Mouse (Mus musculus) limb, embryonic 14.5 days (tissue): ENCODE measurements at regions not wholly inside any gene's neighbourhood (a gene's known extent, or its start where the extent isn't known, plus 50 kb on each side); places are given as distances from the start of the nearest gene placed in this dataset.

ENCODE experiments used
- ATAC-seq: fragments of 200-750 bp; cut with Nextera tagmentation; 2 replicates; pipeline ENCODE4 v1.8.0; 2017; ENCODE audit warnings: low read depth, moderate number of reproducible peaks, moderate TSS enrichment; ENCODE audit not compliant: low FRiP score
- DNase-seq: peaks from one replicate; pipeline ENCODE4 v3.0.0-alpha.2; 2015; ENCODE audit warnings: low spot score
- H3K27ac ChIP-seq: fragments of 300-500 bp; sonication (generic); replicated peaks from 2 replicates; pipeline ENCODE4 v1.5.1; 2014; ENCODE audit warnings: low read depth, mild to moderate bottlenecking, low read length, moderate library complexity, mixed read lengths
- H3K27me3 ChIP-seq: fragments of 300-500 bp; sonication (generic); 2 replicates; pipeline ENCODE4 v1.6.1; 2014; ENCODE audit warnings: low read length, mixed read lengths; ENCODE audit not compliant: control insufficient read depth, insufficient read depth
- H3K36me3 ChIP-seq: fragments of 300-500 bp; sonication (generic); 2 replicates; pipeline ENCODE4 v1.6.1; 2014; ENCODE audit warnings: mild to moderate bottlenecking, low read length, moderate library complexity, mixed read lengths; ENCODE audit not compliant: control insufficient read depth, insufficient read depth
- H3K4me1 ChIP-seq: fragments of 300-500 bp; sonication (generic); 2 replicates; pipeline ENCODE4 v1.6.1; 2014; ENCODE audit warnings: antibody characterized with exemption, low read length, mixed read lengths; ENCODE audit not compliant: control insufficient read depth, insufficient read depth
- H3K4me2 ChIP-seq: fragments of 300-500 bp; sonication (generic); replicated peaks from 2 replicates; pipeline ENCODE4 v1.6.1; 2014; ENCODE audit warnings: low read depth, mild to moderate bottlenecking, low read length, moderate library complexity; ENCODE audit not compliant: severe bottlenecking
- H3K4me3 ChIP-seq: fragments of 300-500 bp; sonication (generic); replicated peaks from 2 replicates; pipeline ENCODE4 v1.5.1; 2014; ENCODE audit warnings: low read length
- H3K9ac ChIP-seq: fragments of 300-500 bp; sonication (generic); 2 replicates; pipeline ENCODE4 v1.6.1; 2014; ENCODE audit warnings: mild to moderate bottlenecking, low read depth, low read length, moderate library complexity; ENCODE audit not compliant: severe bottlenecking
- H3K9me3 ChIP-seq: fragments of 300-500 bp; sonication (generic); 2 replicates; pipeline ENCODE4 v1.6.1; 2016; ENCODE audit warnings: low read length; ENCODE audit not compliant: control insufficient read depth
- POLR2A ChIP-seq: fragments of 200-500 bp; IDR thresholded peaks from 2 replicates; pipeline ENCODE4 v1.8.0; 2012; ENCODE audit warnings: inconsistent platforms, mild to moderate bottlenecking, moderate library complexity, borderline replicate concordance; ENCODE audit not compliant: insufficient read depth, insufficient read length; ENCODE audit errors: extremely low read depth
- WGBS: fragments of 180-500 bp; shearing (Covaris S2); extraction: QIAGEN DNeasy Blood & Tissue Kit; methylation state at CpG from one replicate; pipeline ENCODE4 v1.1.7; 2014; 5-methylcytosine and 5-hydroxymethylcytosine counted together

DNA sequence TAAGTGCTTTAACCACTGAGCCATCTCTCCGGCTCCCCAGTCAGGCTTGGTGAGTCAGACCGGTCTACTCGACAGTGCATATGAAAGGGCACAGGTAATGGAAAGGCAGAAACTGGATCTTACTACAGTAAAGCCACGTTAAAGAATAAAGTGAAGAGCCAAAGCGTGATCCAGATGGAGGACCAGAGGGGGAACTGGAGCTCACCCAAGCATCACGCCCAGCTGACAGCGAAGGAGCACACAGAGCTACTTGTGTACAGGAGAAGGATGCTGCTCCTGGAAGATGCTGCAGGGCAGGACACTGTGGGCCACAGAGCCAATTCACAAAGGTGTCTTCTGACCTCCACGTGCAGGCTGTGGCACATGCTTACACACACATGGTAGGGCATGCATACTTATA is 96.7 kb upstream of the Ppp1r26 start:
- no peaks in the 10 kb centered on the region for H3K36me3 ChIP-seq
- 85% methylated on average over 8 of the region's 8 CpGs for WGBS
- H3K4me3 ChIP-seq = no peak overlapping the region
- no peak overlapping the region for H3K9ac ChIP-seq
- no peak overlapping the region for H3K27ac ChIP-seq
- H3K4me1 ChIP-seq = no peaks in the 10 kb centered on the region
- no peak for TF ChIP-seq POLR2A
- ATAC-seq (no peak), DNase-seq (no peak)
- H3K9me3 ChIP-seq = no peaks in the 10 kb centered on the region
- no peak overlapping the region for H3K4me2 ChIP-seq
- no peaks in the 10 kb centered on the region for H3K27me3 ChIP-seq

DNA sequence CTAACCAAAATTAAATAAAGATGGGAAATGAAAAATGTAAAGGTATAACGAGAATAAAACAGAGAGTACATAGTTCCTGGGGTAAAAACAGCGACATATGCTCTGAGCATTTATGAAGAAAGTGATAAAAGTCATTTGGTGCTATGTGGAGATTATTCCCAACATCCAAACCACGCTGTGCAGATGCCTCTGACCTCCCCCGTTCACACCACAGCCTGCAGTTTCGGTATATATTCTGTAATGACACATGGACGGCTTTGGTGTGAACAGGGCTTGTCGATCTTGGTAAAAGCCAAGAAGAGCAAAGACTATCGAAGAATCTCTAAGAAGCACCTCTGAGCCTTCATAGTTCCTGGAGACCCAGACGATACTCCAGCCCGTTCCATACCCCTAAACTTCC is 95.2 kb upstream of the Ppp1r26 start:
- ATAC-seq (no peak), DNase-seq (no peak)
- Histone ChIP-seq H3K4me3 (no peak overlapping the region), H3K27ac (no peak overlapping the region), H3K27me3 (no peaks in the 10 kb centered on the region), H3K9ac (no peak overlapping the region), H3K4me2 (no peak overlapping the region), H3K36me3 (no peaks in the 10 kb centered on the region), H3K4me1 (no peaks in the 10 kb centered on the region), H3K9me3 (no peaks in the 10 kb centered on the region)
- no peak for TF ChIP-seq POLR2A
- WGBS = 92% methylated on average over 10 of the region's 10 CpGs

DNA sequence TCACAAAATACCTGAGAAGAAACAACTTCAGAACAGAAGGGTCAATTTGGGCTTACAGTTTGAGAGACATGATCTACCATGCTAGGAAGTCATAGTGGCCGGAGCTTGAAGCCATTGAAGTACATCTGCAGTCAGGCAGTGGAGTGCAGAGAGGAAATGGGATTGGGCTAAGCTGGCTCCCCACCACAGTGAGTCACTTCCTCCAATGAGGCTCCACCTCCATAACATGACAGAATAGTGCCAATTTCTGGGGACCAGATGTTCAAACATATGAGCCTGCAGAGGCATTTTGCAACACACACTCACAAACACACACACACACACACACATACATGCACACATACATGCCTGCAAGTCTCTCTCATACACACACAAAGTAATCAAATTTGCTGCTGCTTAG is 93.7 kb upstream of the Ppp1r26 start:
- H3K4me2 ChIP-seq = no peak overlapping the region
- ATAC-seq = no peak
- no peak for TF ChIP-seq POLR2A
- no peaks in the 10 kb centered on the region for H3K36me3 ChIP-seq
- H3K9ac ChIP-seq = no peak overlapping the region
- no peaks in the 10 kb centered on the region for H3K27me3 ChIP-seq
- H3K4me1 ChIP-seq = no peaks in the 10 kb centered on the region
- no peak overlapping the region for H3K4me3 ChIP-seq
- 65% methylated on average over 1 of the region's 1 CpGs for WGBS
- no peak overlapping the region for H3K27ac ChIP-seq
- DNase-seq = no peak
- no peaks in the 10 kb centered on the region for H3K9me3 ChIP-seq

DNA sequence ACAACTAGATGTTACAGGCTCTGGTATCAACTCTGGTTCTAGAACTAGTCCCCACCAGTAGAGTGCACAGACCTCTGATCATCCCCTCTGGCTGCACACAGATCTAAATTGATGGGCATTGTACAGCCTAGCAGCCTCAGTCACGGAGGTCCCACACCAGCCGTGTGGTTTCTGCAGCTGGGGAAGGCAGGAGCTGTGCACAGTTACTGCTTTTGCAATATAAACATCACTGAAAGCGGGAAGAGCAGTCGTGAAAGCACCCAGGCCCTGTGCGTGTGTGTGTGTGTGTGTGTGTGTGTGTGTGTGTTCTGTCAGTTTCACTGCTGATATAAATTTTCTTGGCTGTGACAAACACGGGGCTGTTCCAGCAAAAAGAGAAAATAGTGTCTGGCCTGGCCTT is 84.4 kb upstream of the Ppp1r26 start:
- H3K4me3 ChIP-seq = no peak overlapping the region
- ATAC-seq (no peak; the same call in 1 of the 2 replicates), DNase-seq (no peak)
- H3K4me1 ChIP-seq = no peaks in the 10 kb centered on the region
- no peaks in the 10 kb centered on the region for H3K36me3 ChIP-seq
- no peaks in the 10 kb centered on the region for H3K27me3 ChIP-seq
- H3K9ac ChIP-seq = no peak overlapping the region
- WGBS = 24% methylated on average over 6 of the region's 6 CpGs
- TF ChIP-seq POLR2A = no peak
- no peak overlapping the region for H3K27ac ChIP-seq
- no peaks in the 10 kb centered on the region for H3K9me3 ChIP-seq
- H3K4me2 ChIP-seq = no peak overlapping the region

DNA sequence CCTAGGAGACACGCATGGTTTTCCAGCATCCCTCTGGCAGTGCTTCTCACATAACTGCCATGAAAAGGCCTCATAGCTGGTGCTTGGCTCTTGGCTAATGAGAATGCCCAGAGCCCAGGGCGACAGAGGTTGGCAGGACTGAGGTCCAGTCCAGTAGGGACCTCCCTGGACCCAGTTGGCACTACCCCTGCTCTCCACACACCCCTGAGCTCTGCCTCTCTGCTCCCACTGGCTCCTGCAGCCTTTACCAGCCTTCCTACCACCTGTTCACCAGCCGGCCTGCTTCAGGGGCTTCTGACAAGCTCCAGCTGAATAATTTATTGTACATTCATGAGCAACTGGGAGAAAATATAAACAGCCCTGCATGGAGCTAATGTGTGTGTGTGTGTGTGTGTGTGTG is 82.0 kb upstream of the Ppp1r26 start:
- H3K4me1 ChIP-seq = peaks cover 9% of the 10 kb centered on the region; the same call in 1 of the 2 replicates
- DNase-seq = peak; percentile 17
- H3K9me3 ChIP-seq = no peaks in the 10 kb centered on the region
- no peak overlapping the region for H3K9ac ChIP-seq
- 0 out of 2 replicates have a peak, but pooled peaks have one; percentile 20 for ATAC-seq
- no peak for TF ChIP-seq POLR2A
- H3K27me3 ChIP-seq = no peaks in the 10 kb centered on the region
- H3K27ac ChIP-seq = no peak overlapping the region
- H3K4me3 ChIP-seq = no peak overlapping the region
- no peak overlapping the region for H3K4me2 ChIP-seq
- no peaks in the 10 kb centered on the region for H3K36me3 ChIP-seq
- 43% methylated on average over 3 of the region's 3 CpGs for WGBS

DNA sequence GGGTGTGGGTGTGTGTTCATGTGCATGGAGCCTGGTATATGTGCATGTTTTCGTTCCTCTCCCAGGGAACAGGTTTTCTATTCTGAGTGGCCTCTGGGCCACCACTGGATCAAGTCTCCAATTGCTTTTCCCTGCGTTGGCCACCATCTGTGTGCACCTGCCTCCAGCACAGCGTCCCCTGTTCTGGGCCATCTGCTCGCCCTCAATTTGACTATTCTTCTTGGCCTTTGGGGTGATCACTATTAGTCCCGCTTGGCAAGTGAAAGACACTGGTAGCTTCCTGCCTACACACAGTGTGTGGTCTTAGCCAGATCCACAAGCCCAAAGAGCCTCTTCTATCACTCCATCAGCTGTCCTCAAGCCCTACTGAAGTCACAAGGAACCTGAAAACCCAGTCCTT is 80.8 kb upstream of the Ppp1r26 start:
- peaks cover 20% of the 10 kb centered on the region for H3K4me1 ChIP-seq
- no peak for ATAC-seq

More for the DNA sequence above, 80.8 kb upstream of the Ppp1r26 start:
- no peak for DNase-seq
- Histone ChIP-seq H3K27me3 (no peaks in the 10 kb centered on the region), H3K36me3 (no peaks in the 10 kb centered on the region), H3K9me3 (no peaks in the 10 kb centered on the region), H3K27ac (no peak overlapping the region), H3K4me2 (no peak overlapping the region), H3K9ac (no peak overlapping the region), H3K4me3 (no peak overlapping the region)
- 85% methylated on average over 5 of the region's 5 CpGs for WGBS
- no peak for TF ChIP-seq POLR2A
